Mouse (Mus musculus): ENCODE results near the gene Ap1ar.

DNA sequence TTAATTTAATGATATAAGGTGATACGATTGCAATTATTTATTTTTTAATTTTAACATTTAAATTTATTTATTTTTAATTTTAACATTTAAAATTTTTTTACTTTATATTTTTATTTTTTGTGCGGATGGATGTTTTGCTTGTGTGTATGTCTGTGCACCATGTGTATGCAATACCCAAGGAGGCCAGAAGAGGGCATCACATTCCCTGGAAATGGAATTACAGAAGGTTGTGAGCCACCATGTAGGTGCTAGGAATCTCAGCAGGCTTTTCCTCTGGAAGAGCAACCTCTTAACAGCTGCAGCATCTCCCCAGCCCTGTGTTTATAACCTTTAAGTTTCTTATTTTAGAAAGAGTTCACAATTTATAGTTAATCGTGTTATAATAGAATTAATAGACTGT, 41.6 kb downstream of the Ap1ar start:
- TF ChIP-seq CTCF (IDR thresholded peaks at IDR 0.05; ENCODE audit: low read depth), result peak; percentile 52; the same call in 1 of the 2 replicates
- TF ChIP-seq EP300 (IDR thresholded peaks at IDR 0.05; ENCODE audit: low read depth), result no peak

All from liver, embryonic 14.5 days (tissue).